In genomic region chr14:78690883-78691282, GRCm38 (mm10) we compare ENCODE assay signal across 15 mouse cellular contexts.
"Had no signal": no experiment of that assay in that cellular context is flagged by ENCODE, and none has a peak within 500 bp of the region (broad histone marks: within the 10 kb centered on the region; RNA-seq: fewer than 3 reads in every experiment).

No protein-coding gene starts in this region.

- H3K36me3 ChIP-seq: liver, embryonic 12.5 days; midbrain, embryonic 13.5 days; midbrain, embryonic 15.5 days; neural tube, embryonic 12.5 days; stomach, embryonic 15.5 days had no signal

- DNase-seq: lung, embryonic 14.5 days; right cerebral cortex, postnatal 14 days; thymus, adult 2 months; thymus, postnatal 25 days; thymus, postnatal 4 days had no signal

- H3K9me3 ChIP-seq: liver, embryonic 12.5 days; megakaryocyte, embryonic 14.5 days; midbrain, embryonic 13.5 days; midbrain, embryonic 15.5 days; neural tube, embryonic 12.5 days; stomach, embryonic 15.5 days had no signal

- H3K4me3 ChIP-seq: liver, embryonic 12.5 days; megakaryocyte, embryonic 14.5 days; midbrain, embryonic 13.5 days; midbrain, embryonic 15.5 days; neural tube, embryonic 12.5 days; stomach, embryonic 15.5 days had no signal

- H3K27ac ChIP-seq: liver, embryonic 12.5 days; liver, embryonic 14.5 days; macrophage; midbrain, embryonic 13.5 days; midbrain, embryonic 15.5 days; neural tube, embryonic 12.5 days; stomach, embryonic 15.5 days; stomach, postnatal 0 days had no signal

- H3K4me2 ChIP-seq: liver, embryonic 12.5 days; lung, embryonic 14.5 days; midbrain, embryonic 11.5 days; midbrain, embryonic 13.5 days; midbrain, embryonic 15.5 days; neural tube, embryonic 12.5 days; stomach, embryonic 15.5 days had no signal

- H3K4me1 ChIP-seq: liver, embryonic 12.5 days; midbrain, embryonic 13.5 days; midbrain, embryonic 15.5 days; neural tube, embryonic 12.5 days; stomach, embryonic 15.5 days had no signal

- H3K27me3 ChIP-seq: liver, embryonic 12.5 days; megakaryocyte, embryonic 14.5 days; midbrain, embryonic 13.5 days; midbrain, embryonic 15.5 days; neural tube, embryonic 12.5 days; stomach, embryonic 15.5 days had no signal

- ATAC-seq: liver, embryonic 12.5 days; midbrain, embryonic 13.5 days; midbrain, embryonic 15.5 days had no signal

- H3K9ac ChIP-seq: liver, embryonic 12.5 days; liver, embryonic 14.5 days; lung, embryonic 14.5 days; midbrain, embryonic 13.5 days; midbrain, embryonic 15.5 days; neural tube, embryonic 12.5 days; stomach, embryonic 15.5 days had no signal
